Mouse (Mus musculus) layer of hippocampus, postnatal 10 days (tissue): ENCODE data around the gene Gm49383. TPM values are rescaled to one million over a fixed set of nuclear protein-coding genes. Genes with fewer than 3 reads are reported as not detected.

Experiments
- DNase-seq, 2 experiments: peaks; one replicate each; pipeline ENCODE4 v3.0.0; 2021; ENCODE audit warnings: low spot score in 2 of 2
- total RNA-seq, 2 experiments: library from RNA; stranded (reverse); gene quantifications; 2 replicates each; pipeline ENCODE4 v1.2.3; 2021

Gene Gm49383
- total RNA-seq, 2 experiments from 2014 or later = 4.0 to 6.5 TPM

GRCm38 (mm10) chr12:69204052-69204833 lies 7.3 kb upstream of the Gm49383 start, which contains the start of gene Gm49384:
Gene Gm49384 (minus strand): TSS chr12:69204267.
- DNase-seq = no peak

- no peak for DNase-seq
These were observed 2.1 kb upstream of the Gm49383 start for GRCm38 (mm10) chr12:69198985-69199384.

GRCm38 (mm10) chr12:69198164-69198535 lies 1.2 kb upstream of the Gm49383 start, which contains the start of gene Dnaaf2:
Gene Dnaaf2 (minus strand): TSS chr12:69198429.
- peak; percentile 72 to 73 for DNase-seq

GRCm38 (mm10) chr12:69197378-69198163 lies 667 bp upstream of the Gm49383 start:
- DNase-seq = peak; percentile 54 to 73

GRCm38 (mm10) chr12:69192637-69193036 lies 4.3 kb downstream of the Gm49383 start:
- DNase-seq = no peak

GRCm38 (mm10) chr12:69191396-69191795 lies 5.5 kb downstream of the Gm49383 start:
- no peak for DNase-seq

GRCm38 (mm10) chr12:69190522-69190921 lies 6.4 kb downstream of the Gm49383 start:
- no peak for DNase-seq

- DNase-seq = no peak
These were observed 6.8 kb downstream of the Gm49383 start for GRCm38 (mm10) chr12:69190074-69190473.

- DNase-seq = no peak
These were observed 10.0 kb downstream of the Gm49383 start for GRCm38 (mm10) chr12:69186811-69187471.

- no peak for DNase-seq
These were observed 11.5 kb downstream of the Gm49383 start for GRCm38 (mm10) chr12:69185371-69185770.

- peak in 1 of 2 experiments; percentile 65 for DNase-seq
These were observed 12.3 kb downstream of the Gm49383 start for GRCm38 (mm10) chr12:69184342-69185295.

- DNase-seq = peak; percentile 99 to 100
These were observed 13.2 kb downstream of the Gm49383 start, which contains the start of the genes Rpl36al and Mgat2 for GRCm38 (mm10) chr12:69183583-69184308. Gene Rpl36al (minus strand): TSS chr12:69184083. Gene Mgat2 (plus strand): TSS chr12:69184157.

GRCm38 (mm10) chr12:69181800-69182199 lies 15.1 kb downstream of the Gm49383 start:
- DNase-seq = no peak

GRCm38 (mm10) chr12:69179371-69179770 lies 17.5 kb downstream of the Gm49383 start:
- DNase-seq = no peak

GRCm38 (mm10) chr12:69177526-69177925 lies 19.4 kb downstream of the Gm49383 start:
- no peak for DNase-seq

- DNase-seq = no peak
These were observed 20.9 kb downstream of the Gm49383 start for GRCm38 (mm10) chr12:69175975-69176374.

- no peak for DNase-seq
These were observed 25.6 kb downstream of the Gm49383 start for GRCm38 (mm10) chr12:69171307-69171706.

- DNase-seq = peak; percentile 88 to 90
These were observed 28.3 kb downstream of the Gm49383 start, which contains the start of gene Lrr1 for GRCm38 (mm10) chr12:69168461-69169106. Gene Lrr1 (plus strand): TSS chr12:69168814.
